Mouse (Mus musculus): ENCODE measurements around the gene Gimap4.

- TF ChIP-seq POLR2A (IDR thresholded peaks at IDR 0.05; ENCODE audit: insufficient read length, low read depth) (no peak), TCF12 (IDR thresholded peaks at IDR 0.05; ENCODE audit: insufficient read depth, poor library complexity, severe bottlenecking) (no peak), MYOG (IDR thresholded peaks at IDR 0.05; ENCODE audit: control insufficient read depth in 1 of 3, insufficient read depth in 1 of 3, insufficient read length in 2 of 3, low read depth in 2 of 3) (no peak), SRF (IDR thresholded peaks at IDR 0.05; ENCODE audit: control insufficient read depth, insufficient read length, low read depth) (no peak), E2F4 (IDR thresholded peaks at IDR 0.05; ENCODE audit: insufficient read depth) (no peak), MAX (IDR thresholded peaks at IDR 0.05; ENCODE audit: low read depth) (no peak)
Observed at GRCm38 (mm10) chr6:48636515-48636914, 47.8 kb upstream of the Gimap4 start.

Measured in myocyte (in vitro differentiated cells).